Mouse (Mus musculus): ENCODE data around the gene Ptprn2. TPM values are rescaled to one million over a fixed set of nuclear protein-coding genes. Genes with fewer than 3 reads are reported as not detected.

Gene Ptprn2
- polyA plus RNA-seq, 1 experiment from 2014 or later, result 0.05 TPM

GRCm38 (mm10) chr12:116595727-116596126 lies 110.2 kb downstream of the Ptprn2 start:
- Histone ChIP-seq H3K4me2 (no peak overlapping the region), H3K4me1 (replicated peaks) (no peaks in the 10 kb centered on the region), H3K9me3 (replicated peaks) (no peaks in the 10 kb centered on the region), H3K27me3 (no peaks in the 10 kb centered on the region), H3K36me3 (no peaks in the 10 kb centered on the region), H3K27ac (no peak overlapping the region), H3K9ac (no peak overlapping the region), H3K4me3 (replicated peaks) (no peak overlapping the region)
- WGBS (ENCODE audit: insufficient replicate concordance), result 72% methylated on average over 4 of the region's 4 CpGs
- DNase-seq (no peak), ATAC-seq (ENCODE audit: low read depth) (no peak)

GRCm38 (mm10) chr12:116596993-116597392 lies 111.5 kb downstream of the Ptprn2 start:
- Histone ChIP-seq H3K36me3 (no peaks in the 10 kb centered on the region), H3K9me3 (replicated peaks) (no peaks in the 10 kb centered on the region), H3K27ac (no peak overlapping the region), H3K27me3 (no peaks in the 10 kb centered on the region), H3K4me1 (replicated peaks) (no peaks in the 10 kb centered on the region), H3K4me2 (no peak overlapping the region), H3K4me3 (replicated peaks) (no peak overlapping the region), H3K9ac (no peak overlapping the region)
- WGBS (ENCODE audit: insufficient replicate concordance), result 69% methylated on average over 20 of the region's 20 CpGs
- DNase-seq (no peak), ATAC-seq (ENCODE audit: low read depth) (no peak)

- no peak overlapping the region for H3K9ac ChIP-seq
- DNase-seq, result no peak
- no peaks in the 10 kb centered on the region for H3K27me3 ChIP-seq
- no peak for ATAC-seq (ENCODE audit: low read depth)
- WGBS (ENCODE audit: insufficient replicate concordance), result 64% methylated on average over 5 of the region's 5 CpGs
- no peaks in the 10 kb centered on the region for H3K9me3 ChIP-seq (replicated peaks)
- no peaks in the 10 kb centered on the region for H3K4me1 ChIP-seq (replicated peaks)
- H3K4me2 ChIP-seq, result no peak overlapping the region
- no peak overlapping the region for H3K27ac ChIP-seq
- no peak overlapping the region for H3K4me3 ChIP-seq (replicated peaks)
- H3K36me3 ChIP-seq, result no peaks in the 10 kb centered on the region
These were observed 112.2 kb downstream of the Ptprn2 start for GRCm38 (mm10) chr12:116597670-116598069.

GRCm38 (mm10) chr12:116598123-116599005 lies 112.8 kb downstream of the Ptprn2 start:
- Histone ChIP-seq H3K27me3 (no peaks in the 10 kb centered on the region), H3K4me3 (replicated peaks) (no peak overlapping the region), H3K4me1 (replicated peaks) (no peaks in the 10 kb centered on the region), H3K9ac (no peak overlapping the region), H3K9me3 (replicated peaks) (no peaks in the 10 kb centered on the region), H3K4me2 (no peak overlapping the region), H3K36me3 (no peaks in the 10 kb centered on the region), H3K27ac (no peak overlapping the region)
- no peak for ATAC-seq (ENCODE audit: low read depth)
- no peak for DNase-seq
- 62% methylated on average over 8 of the region's 8 CpGs for WGBS (ENCODE audit: insufficient replicate concordance)

GRCm38 (mm10) chr12:116599537-116599936 lies 114.0 kb downstream of the Ptprn2 start:
- no peaks in the 10 kb centered on the region for H3K27me3 ChIP-seq
- DNase-seq (no peak), ATAC-seq (ENCODE audit: low read depth) (no peak)
- WGBS (ENCODE audit: insufficient replicate concordance), result 46% methylated on average over 1 of the region's 1 CpGs
- H3K4me1 ChIP-seq (replicated peaks), result no peaks in the 10 kb centered on the region
- no peak overlapping the region for H3K9ac ChIP-seq
- H3K27ac ChIP-seq, result no peak overlapping the region
- no peaks in the 10 kb centered on the region for H3K36me3 ChIP-seq
- H3K9me3 ChIP-seq (replicated peaks), result no peaks in the 10 kb centered on the region
- H3K4me3 ChIP-seq (replicated peaks), result no peak overlapping the region
- no peak overlapping the region for H3K4me2 ChIP-seq

- no peaks in the 10 kb centered on the region for H3K36me3 ChIP-seq
- H3K27me3 ChIP-seq, result no peaks in the 10 kb centered on the region
- DNase-seq, result no peak
- ATAC-seq (ENCODE audit: low read depth), result no peak
- 61% methylated on average over 6 of the region's 6 CpGs for WGBS (ENCODE audit: insufficient replicate concordance)
- no peak overlapping the region for H3K4me3 ChIP-seq (replicated peaks)
- no peaks in the 10 kb centered on the region for H3K9me3 ChIP-seq (replicated peaks)
- no peak overlapping the region for H3K27ac ChIP-seq
- no peak overlapping the region for H3K4me2 ChIP-seq
- H3K4me1 ChIP-seq (replicated peaks), result no peaks in the 10 kb centered on the region
- no peak overlapping the region for H3K9ac ChIP-seq
These were observed 114.5 kb downstream of the Ptprn2 start for GRCm38 (mm10) chr12:116600054-116600453.

GRCm38 (mm10) chr12:116601395-116601794 lies 115.9 kb downstream of the Ptprn2 start:
- no peaks in the 10 kb centered on the region for H3K27me3 ChIP-seq
- no peak for ATAC-seq (ENCODE audit: low read depth)
- no peaks in the 10 kb centered on the region for H3K4me1 ChIP-seq (replicated peaks)
- no peak overlapping the region for H3K4me2 ChIP-seq
- 64% methylated on average over 3 of the region's 3 CpGs for WGBS (ENCODE audit: insufficient replicate concordance)
- no peaks in the 10 kb centered on the region for H3K9me3 ChIP-seq (replicated peaks)
- no peaks in the 10 kb centered on the region for H3K36me3 ChIP-seq
- no peak for DNase-seq
- H3K27ac ChIP-seq, result no peak overlapping the region
- H3K4me3 ChIP-seq (replicated peaks), result no peak overlapping the region
- H3K9ac ChIP-seq, result no peak overlapping the region

- ATAC-seq (ENCODE audit: low read depth) (no peak), DNase-seq (no peak)
- no peak overlapping the region for H3K4me2 ChIP-seq
- no peaks in the 10 kb centered on the region for H3K36me3 ChIP-seq
- no peaks in the 10 kb centered on the region for H3K4me1 ChIP-seq (replicated peaks)
- H3K9me3 ChIP-seq (replicated peaks), result no peaks in the 10 kb centered on the region
- WGBS (ENCODE audit: insufficient replicate concordance), result 55% methylated on average over 5 of the region's 5 CpGs
- H3K4me3 ChIP-seq (replicated peaks), result no peak overlapping the region
- H3K27ac ChIP-seq, result no peak overlapping the region
- no peaks in the 10 kb centered on the region for H3K27me3 ChIP-seq
- H3K9ac ChIP-seq, result no peak overlapping the region
These were observed 116.4 kb downstream of the Ptprn2 start for GRCm38 (mm10) chr12:116601921-116602320.

GRCm38 (mm10) chr12:116608598-116608997 lies 123.1 kb downstream of the Ptprn2 start:
- ATAC-seq (ENCODE audit: low read depth) (no peak), DNase-seq (no peak)
- no peak overlapping the region for H3K4me2 ChIP-seq
- 66% methylated on average over 6 of the region's 6 CpGs for WGBS (ENCODE audit: insufficient replicate concordance)
- no peaks in the 10 kb centered on the region for H3K9me3 ChIP-seq (replicated peaks)
- no peaks in the 10 kb centered on the region for H3K36me3 ChIP-seq
- H3K4me1 ChIP-seq (replicated peaks), result no peaks in the 10 kb centered on the region
- no peak overlapping the region for H3K9ac ChIP-seq
- H3K27me3 ChIP-seq, result no peaks in the 10 kb centered on the region
- H3K27ac ChIP-seq, result no peak overlapping the region
- H3K4me3 ChIP-seq (replicated peaks), result no peak overlapping the region

GRCm38 (mm10) chr12:116619868-116620267 lies 134.3 kb downstream of the Ptprn2 start:
- Histone ChIP-seq H3K27ac (no peak overlapping the region), H3K4me2 (0 out of 2 replicates have a peak overlapping the region, but pooled peaks have one; percentile 12), H3K9me3 (replicated peaks) (no peaks in the 10 kb centered on the region), H3K27me3 (no peaks in the 10 kb centered on the region), H3K4me3 (replicated peaks) (no peak overlapping the region), H3K9ac (no peak overlapping the region), H3K4me1 (replicated peaks) (no peaks in the 10 kb centered on the region), H3K36me3 (no peaks in the 10 kb centered on the region)
- ATAC-seq (ENCODE audit: low read depth), result no peak
- WGBS (ENCODE audit: insufficient replicate concordance), result 31% methylated on average over 5 of the region's 5 CpGs
- DNase-seq, result peak; percentile 13

- DNase-seq, result no peak
- Histone ChIP-seq H3K4me2 (no peak overlapping the region), H3K27ac (no peak overlapping the region), H3K36me3 (no peaks in the 10 kb centered on the region), H3K4me1 (replicated peaks) (no peaks in the 10 kb centered on the region), H3K9ac (no peak overlapping the region), H3K27me3 (no peaks in the 10 kb centered on the region), H3K9me3 (replicated peaks) (no peaks in the 10 kb centered on the region), H3K4me3 (replicated peaks) (no peak overlapping the region)
- ATAC-seq (ENCODE audit: low read depth), result no peak
- WGBS (ENCODE audit: insufficient replicate concordance), result 54% methylated on average over 3 of the region's 3 CpGs
These were observed 134.8 kb downstream of the Ptprn2 start for GRCm38 (mm10) chr12:116620299-116620698.

Data from liver, embryonic 13.5 days (tissue).